Mouse (Mus musculus) lung, postnatal 25 days (tissue): ENCODE measurements around the gene Pip4k2b.

ENCODE experiments used
- DNase-seq: peaks from one replicate; pipeline ENCODE4 v3.0.0; 2022; ENCODE audit warnings: low spot score

The Pip4k2b gene

GRCm38 (mm10) chr11:97694921-97695711 is 49.4 kb downstream of the Pip4k2b start:
- DNase-seq, result peak; percentile 65

GRCm38 (mm10) chr11:97694435-97694834 is 50.1 kb downstream of the Pip4k2b start:
- DNase-seq, result no peak

- peak; percentile 46 for DNase-seq
Observed at GRCm38 (mm10) chr11:97689861-97690260, 54.6 kb downstream of the Pip4k2b start.

- no peak for DNase-seq
Observed at GRCm38 (mm10) chr11:97687061-97687460, 57.4 kb downstream of the Pip4k2b start.

GRCm38 (mm10) chr11:97686322-97686908 is 58.1 kb downstream of the Pip4k2b start:
- no peak for DNase-seq

- DNase-seq, result peak; percentile 97
Observed at GRCm38 (mm10) chr11:97685613-97686321, 58.7 kb downstream of the Pip4k2b start, which contains the start of gene Cisd3. Gene Cisd3 (plus strand): TSS chr11:97685826.

- no peak for DNase-seq
Observed at GRCm38 (mm10) chr11:97684766-97685165, 59.7 kb downstream of the Pip4k2b start.

- peak; percentile 48 for DNase-seq
Observed at GRCm38 (mm10) chr11:97684063-97684680, 60.3 kb downstream of the Pip4k2b start.

GRCm38 (mm10) chr11:97682504-97683055 is 61.9 kb downstream of the Pip4k2b start:
- DNase-seq, result peak; percentile 74

- peak; percentile 59 for DNase-seq
Observed at GRCm38 (mm10) chr11:97680430-97680829, 64.1 kb downstream of the Pip4k2b start.

- DNase-seq, result no peak
Observed at GRCm38 (mm10) chr11:97678301-97678700, 66.2 kb downstream of the Pip4k2b start.

GRCm38 (mm10) chr11:97677842-97678241 is 66.7 kb downstream of the Pip4k2b start:
- DNase-seq, result peak; percentile 50

GRCm38 (mm10) chr11:97677381-97677780 is 67.1 kb downstream of the Pip4k2b start:
- no peak for DNase-seq

GRCm38 (mm10) chr11:97676050-97676754 is 68.3 kb downstream of the Pip4k2b start:
- peak; percentile 44 for DNase-seq

GRCm38 (mm10) chr11:97673148-97673547 is 71.4 kb downstream of the Pip4k2b start:
- no peak for DNase-seq

- no peak for DNase-seq
Observed at GRCm38 (mm10) chr11:97671177-97671527, 73.4 kb downstream of the Pip4k2b start.

- DNase-seq, result no peak
Observed at GRCm38 (mm10) chr11:97670234-97671176, 74.0 kb downstream of the Pip4k2b start.

GRCm38 (mm10) chr11:97669829-97670228 is 74.7 kb downstream of the Pip4k2b start:
- DNase-seq, result no peak

GRCm38 (mm10) chr11:97669268-97669667 is 75.2 kb downstream of the Pip4k2b start:
- no peak for DNase-seq

- no peak for DNase-seq
Observed at GRCm38 (mm10) chr11:97668160-97668559, 76.3 kb downstream of the Pip4k2b start.
